Mouse (Mus musculus) 3134 (cell line): ENCODE data around the gene Cog7.

ENCODE experiments used
- DNase-seq: peaks from one replicate; pipeline ENCODE4 v3.0.0-alpha.2; 2011; ENCODE audit warnings: low spot score; ENCODE audit not compliant: insufficient read length; ENCODE audit errors: extremely low read depth

The Cog7 gene

GRCm38 (mm10) chr7:121899940-121900339 is 81.6 kb downstream of the Cog7 start:
- no peak for DNase-seq

DNA sequence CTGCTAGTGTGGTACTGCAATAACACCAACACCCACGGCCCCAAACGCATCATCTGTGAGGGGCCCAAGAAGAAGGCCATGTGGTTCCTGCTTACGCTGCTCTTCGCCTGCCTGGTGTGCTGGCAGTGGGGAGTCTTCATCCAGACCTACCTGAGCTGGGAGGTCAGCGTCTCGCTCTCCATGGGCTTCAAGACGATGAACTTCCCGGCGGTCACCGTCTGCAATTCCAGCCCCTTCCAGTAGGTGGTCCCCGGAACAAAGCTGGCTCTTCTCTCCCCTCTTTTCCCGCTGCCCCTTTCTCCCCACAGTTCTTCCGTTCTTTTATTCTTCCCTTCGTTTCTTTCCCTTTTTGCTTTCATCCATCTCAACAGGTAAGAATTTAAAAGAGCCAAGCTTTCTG is 82.2 kb downstream of the Cog7 start:
- DNase-seq: no peak

DNA sequence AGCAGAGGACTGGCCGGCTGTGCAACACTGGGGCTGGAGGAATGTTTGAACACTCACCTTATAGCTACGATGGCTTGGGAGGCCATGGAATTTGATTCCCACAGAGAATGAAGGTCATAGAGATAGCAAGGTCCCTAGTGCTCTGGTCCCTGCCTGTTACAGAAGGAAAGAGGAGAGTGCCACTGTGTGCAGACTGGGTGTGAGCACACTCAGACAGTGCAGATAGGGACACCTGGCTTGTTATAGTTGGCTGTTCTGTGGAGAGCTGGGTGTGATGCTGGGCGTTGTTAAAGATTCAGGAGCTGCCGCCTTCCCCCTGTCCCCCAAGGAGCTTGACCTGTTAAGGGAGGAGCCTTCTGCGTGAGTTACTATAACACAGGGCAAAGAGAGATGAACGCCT is 84.8 kb downstream of the Cog7 start:
- DNase-seq: no peak

DNA sequence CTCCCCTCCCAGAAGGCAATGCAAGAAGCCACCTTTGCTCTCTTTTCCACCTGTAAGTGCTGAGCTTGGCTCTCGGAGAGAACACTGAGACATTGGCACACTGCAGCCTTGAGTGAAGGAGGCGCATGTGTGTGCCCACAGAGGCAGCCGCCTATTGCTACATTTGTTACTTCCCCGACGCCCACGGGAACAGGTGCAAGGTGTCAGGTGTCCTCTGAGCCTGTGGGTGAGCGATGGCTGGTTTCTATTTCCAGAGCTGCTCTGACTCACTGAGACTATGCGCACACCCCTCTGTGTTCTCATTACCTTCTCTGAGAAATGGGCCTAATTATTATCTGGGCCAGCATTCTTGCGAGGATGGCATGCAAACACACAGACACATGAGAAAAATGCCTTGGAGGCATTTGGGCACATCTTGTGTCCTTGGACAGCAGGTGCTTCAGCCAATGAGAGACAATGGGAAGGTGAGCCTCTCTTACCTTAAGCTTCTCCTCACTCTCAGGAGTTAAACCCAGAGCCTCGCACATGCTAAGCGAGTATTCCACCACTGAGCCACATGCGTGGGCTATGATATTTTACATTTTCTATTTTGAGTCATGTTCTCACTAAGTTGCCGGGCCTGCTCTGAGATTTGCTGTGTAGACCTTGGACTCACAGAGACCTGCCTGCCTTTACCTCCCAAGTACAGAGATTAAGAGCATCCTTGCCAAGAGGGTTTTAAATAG is 90.7 kb downstream of the Cog7 start:
- no peak for DNase-seq

- DNase-seq: no peak
Measured at GRCm38 (mm10) chr7:121880246-121880645, 101.3 kb downstream of the Cog7 start.

DNA sequence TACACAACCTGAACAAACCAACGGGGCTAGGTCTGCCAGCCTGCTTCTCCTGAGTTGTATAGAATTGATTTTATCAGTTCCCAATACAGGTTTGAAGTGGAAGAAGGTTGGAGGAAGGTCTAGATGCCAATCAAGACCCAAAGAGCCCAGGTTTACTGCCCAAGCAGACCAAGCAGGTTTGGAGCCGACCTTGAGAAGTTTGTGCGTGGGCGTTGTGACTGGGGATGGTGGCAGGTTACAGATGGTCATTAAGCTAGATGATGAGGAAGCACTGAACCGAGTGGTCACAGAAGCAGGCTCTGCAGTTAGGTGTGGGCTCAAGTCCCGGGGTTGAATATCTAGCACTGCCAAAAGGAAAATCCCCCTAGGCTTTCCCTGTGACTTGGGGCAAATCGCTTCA is 106.7 kb downstream of the Cog7 start:
- no peak for DNase-seq

- no peak for DNase-seq
Measured at GRCm38 (mm10) chr7:121873998-121874397, 107.5 kb downstream of the Cog7 start.

DNA sequence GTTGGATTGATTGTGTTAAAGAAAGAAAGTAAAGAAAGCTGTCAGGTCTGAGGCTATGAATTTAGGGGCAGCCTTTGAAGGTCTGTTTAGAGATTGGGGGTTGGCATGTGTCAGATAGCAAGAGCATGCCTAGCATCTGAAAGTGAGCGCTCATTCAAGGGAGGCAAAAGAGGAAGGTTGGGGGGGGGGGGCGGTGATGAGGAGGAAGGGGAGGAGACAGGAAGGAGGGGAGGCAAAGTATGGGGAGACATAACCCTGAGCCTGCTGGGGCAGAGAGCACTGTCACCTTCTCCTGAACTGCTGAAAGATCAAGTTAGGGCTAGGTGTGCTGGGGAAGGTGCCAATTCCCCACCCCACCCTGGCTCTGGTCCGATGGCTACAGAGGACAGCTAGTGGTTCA is 109.9 kb downstream of the Cog7 start:
- DNase-seq: no peak

DNA sequence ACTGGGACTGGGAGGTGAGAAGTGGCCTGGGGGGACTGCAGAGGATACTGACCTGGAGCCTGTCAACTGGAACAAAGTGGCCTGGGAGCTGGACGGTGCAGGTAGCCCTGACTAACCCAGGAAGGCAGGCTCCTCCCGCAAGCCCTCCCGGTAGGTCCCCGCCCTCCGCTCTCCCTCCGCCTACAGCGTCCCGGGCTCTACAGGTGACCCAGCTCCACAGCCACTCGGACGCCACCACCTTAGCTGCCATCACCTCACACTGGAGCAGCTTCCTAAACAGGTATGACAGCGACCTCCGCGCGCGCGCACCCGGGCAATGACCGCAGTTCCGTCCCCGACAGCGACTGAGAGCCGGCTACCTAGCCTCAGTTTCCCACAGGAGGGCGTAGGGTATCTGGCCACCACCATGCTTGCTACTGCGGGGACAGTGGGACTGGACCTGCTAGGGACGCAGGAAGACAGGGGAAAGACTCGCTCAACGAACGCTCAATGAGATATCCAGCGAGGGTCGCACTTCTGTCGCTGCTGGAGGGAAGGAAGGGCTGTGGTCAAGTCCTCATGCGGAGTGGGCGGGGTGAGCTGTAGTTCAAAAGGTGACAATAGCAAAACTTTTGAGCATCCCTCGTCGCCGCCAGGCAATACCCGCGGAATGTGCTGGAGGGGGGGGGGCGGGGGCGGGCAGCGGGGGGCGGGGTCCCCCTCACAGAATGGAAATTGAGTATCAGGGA is 116.5 kb downstream of the Cog7 start, which contains the start of gene Scnn1b:
TSS of gene Scnn1b (plus strand) at position 181 of the 728 bp plus-strand sequence.
- no peak for DNase-seq

DNA sequence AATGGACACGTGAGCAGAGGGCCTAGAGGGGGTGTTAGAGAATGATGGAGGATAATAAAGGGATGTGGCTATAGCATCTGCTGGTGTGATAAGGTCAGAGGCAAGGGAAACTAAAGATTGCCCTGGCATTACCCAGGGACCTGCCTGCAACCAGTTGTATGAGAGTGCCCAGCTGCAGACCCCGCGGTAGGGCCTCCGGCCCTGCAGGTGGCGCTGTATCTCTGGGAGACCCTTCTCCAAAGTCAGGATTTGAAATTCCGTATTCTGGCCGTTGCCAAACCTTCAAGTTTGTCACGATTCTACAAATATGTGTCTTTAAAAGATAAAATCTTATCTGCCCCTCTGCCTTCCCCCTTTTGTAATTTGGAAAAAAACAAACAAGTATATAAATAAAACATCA is 122.6 kb downstream of the Cog7 start:
- peak; percentile 34 for DNase-seq

DNA sequence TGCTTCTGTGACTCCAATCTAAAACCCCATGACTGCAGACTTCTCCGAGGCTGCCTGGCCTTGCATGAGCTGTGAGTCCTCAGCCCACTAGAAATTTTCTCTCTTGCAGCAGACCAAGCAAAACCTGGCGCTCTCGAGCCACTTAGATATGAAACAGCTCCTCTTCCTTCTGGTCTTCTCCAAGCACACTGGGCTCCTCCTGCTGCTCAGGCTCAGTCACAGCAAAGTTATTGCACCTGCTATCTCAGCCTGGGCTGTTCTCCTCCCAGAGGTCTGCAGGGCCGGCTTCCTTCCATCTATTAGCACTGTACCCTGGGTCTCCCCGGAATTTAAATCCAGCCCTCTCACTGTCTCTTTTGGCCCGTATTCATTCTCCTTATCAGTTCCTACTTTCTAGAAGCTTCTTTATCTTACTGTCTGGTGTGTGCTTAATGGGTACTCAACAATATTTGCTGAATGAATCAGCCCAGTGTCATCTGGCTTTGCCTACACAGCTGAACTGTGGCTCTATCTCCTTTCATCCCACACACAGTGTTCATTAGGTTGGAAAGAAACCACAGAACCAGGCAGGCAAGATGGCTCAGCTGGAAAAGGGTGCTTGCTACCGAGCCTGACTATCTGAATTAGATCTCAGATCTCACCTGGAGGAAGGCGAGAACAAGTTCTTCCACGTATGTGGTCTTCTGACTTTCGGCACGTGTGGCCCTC is 124.2 kb downstream of the Cog7 start:
- no peak for DNase-seq

GRCm38 (mm10) chr7:121848537-121849168 is 132.9 kb downstream of the Cog7 start:
- no peak for DNase-seq

GRCm38 (mm10) chr7:121845964-121846363 is 135.5 kb downstream of the Cog7 start:
- no peak for DNase-seq

- no peak for DNase-seq
Measured at GRCm38 (mm10) chr7:121842234-121842633, 139.3 kb downstream of the Cog7 start.

- no peak for DNase-seq
Measured at GRCm38 (mm10) chr7:121840810-121841209, 140.7 kb downstream of the Cog7 start.

DNA sequence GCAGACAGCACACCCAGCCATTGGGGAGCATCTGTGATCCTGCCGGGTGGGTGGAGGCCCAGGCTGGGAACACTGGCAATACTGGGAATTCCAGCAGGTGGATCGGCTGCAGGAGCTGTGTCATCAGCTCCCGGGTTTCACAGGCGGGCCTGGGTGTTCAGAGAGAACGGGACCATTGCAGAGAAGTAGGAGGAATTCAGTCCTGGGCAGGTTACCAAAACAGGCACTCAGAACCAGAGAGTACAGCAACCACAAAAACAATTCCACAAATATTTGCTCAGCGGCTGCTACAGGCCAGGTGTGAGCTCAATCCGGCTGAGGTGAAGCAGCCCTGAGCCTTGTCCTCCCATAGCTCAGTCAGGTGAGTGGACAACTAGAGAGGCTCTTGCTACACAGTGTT is 144.7 kb downstream of the Cog7 start:
- DNase-seq: no peak

- no peak for DNase-seq
Measured at GRCm38 (mm10) chr7:121835392-121835791, 146.1 kb downstream of the Cog7 start.
